Mouse (Mus musculus): ENCODE results near the gene Kat8.

- TF ChIP-seq POLR2A (IDR thresholded peaks at IDR 0.05; ENCODE audit: low read depth, low read length) (no peak), CTCF (conservative IDR thresholded peaks at IDR 0.05; ENCODE audit: insufficient read depth, insufficient read length, low read depth, low read length) (no peak)
These were observed 36.3 kb upstream of the Kat8 start, which contains the start of gene Zfp646 for GRCm38 (mm10) chr7:127876041-127876466.

Measured in kidney, adult 2 months (tissue).